8 mouse cellular contexts compared by ENCODE assay signal in the genomic region with DNA sequence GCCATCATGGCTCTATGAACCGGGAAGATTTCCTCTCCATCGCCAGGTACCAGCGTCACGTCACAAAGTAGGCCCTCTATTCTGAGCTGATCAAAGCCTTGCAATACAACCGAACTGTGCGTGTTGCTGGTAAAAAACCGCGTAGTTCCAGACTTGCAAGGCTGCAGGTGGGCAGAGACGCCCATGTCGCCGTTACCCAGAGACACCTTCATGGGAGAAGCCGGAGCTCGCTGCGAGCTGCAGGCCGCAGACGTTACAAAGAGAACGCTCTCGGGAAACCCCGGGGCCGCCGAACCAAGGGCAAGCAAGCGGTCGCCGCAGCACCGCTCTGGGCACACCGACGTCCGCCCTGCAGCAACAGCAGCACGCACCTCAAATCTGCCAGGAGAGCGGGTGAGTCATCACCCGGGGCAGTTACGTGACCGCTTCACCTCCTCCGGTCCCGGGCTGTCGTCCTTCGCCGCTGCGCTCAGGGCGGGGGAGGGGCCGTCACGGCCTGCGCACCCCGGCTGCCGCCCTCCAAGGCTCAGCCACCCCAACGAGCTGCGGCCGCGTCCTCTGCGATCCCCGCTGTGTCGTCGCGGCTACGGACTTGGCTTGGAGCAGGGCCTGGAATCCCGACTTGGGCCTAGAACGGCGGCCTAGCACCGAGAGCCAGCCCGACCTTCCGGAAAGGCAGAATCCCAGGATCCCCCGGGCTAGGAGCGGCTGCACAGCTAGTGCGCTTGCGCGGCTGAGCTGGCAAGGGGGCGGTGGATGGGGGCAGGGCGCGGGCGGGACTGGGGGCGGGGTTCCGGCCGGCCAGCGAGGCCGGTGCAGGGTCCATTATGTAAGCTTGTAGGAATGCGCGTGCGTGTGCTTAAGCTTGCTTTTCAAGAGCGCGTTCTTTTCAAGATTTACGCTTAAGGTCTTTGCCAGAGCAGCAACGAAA. TPM values are rescaled to one million over a fixed set of nuclear protein-coding genes. Genes with fewer than 3 reads are reported as not detected.
DNase-seq lines count a peak whose midpoint lies in the region; ATAC-seq and TF ChIP-seq lines count a peak whose summit lies in the region.

Gm26566 (plus strand) TSS at position 15 of the 931 bp plus-strand sequence.
Klhl9 (minus strand) TSS at position 675 of the 931 bp plus-strand sequence.

- H3K36me3 ChIP-seq in hindbrain, embryonic 10.5 days: peaks cover 40% of the 10 kb centered on the region
- H3K36me3 ChIP-seq in lung, postnatal 0 days (ENCODE audit: insufficient read depth, low read length): no peaks in the 10 kb centered on the region

- DNase-seq in MEL-GATA-1-ER (ENCODE audit: extremely low read depth, low read depth): peak; percentile 82
- DNase-seq in cerebellum, adult 8-10 months: peak; percentile 92
- peak; percentile 94 for DNase-seq in forelimb bud, embryonic 11.5 days (ENCODE audit: low read depth, low spot score)
- DNase-seq in hindbrain, embryonic 10.5 days (ENCODE audit: low spot score): peak; percentile 96
- peak; percentile 90 for DNase-seq in layer of hippocampus, adult 9-11 months
- DNase-seq in lung, postnatal 0 days (ENCODE audit: low spot score): peak; percentile 98
- peak; percentile 83 for DNase-seq in ovary, postnatal 14 days (ENCODE audit: low spot score)
- peak; percentile 90 for DNase-seq in thymus, postnatal 14 days

- no peaks in the 10 kb centered on the region for H3K9me3 ChIP-seq in hindbrain, embryonic 10.5 days
- no peaks in the 10 kb centered on the region for H3K9me3 ChIP-seq in lung, postnatal 0 days (ENCODE audit: low read length)

- peak within 1 kb of the TSS; percentile 99 for H3K27ac ChIP-seq in hindbrain, embryonic 10.5 days
- H3K27ac ChIP-seq in lung, postnatal 0 days (ENCODE audit: low read length): peak within 1 kb of the TSS; percentile 99

- peak within 1 kb of the TSS; percentile 90 for H3K9ac ChIP-seq in lung, postnatal 0 days (replicated peaks; ENCODE audit: low read depth)

- no peak for TF ChIP-seq EP300 in lung, postnatal 0 days (IDR thresholded peaks at IDR 0.05)

- peaks cover 37% of the 10 kb centered on the region for H3K4me1 ChIP-seq in hindbrain, embryonic 10.5 days (replicated peaks)
- peaks cover 23% of the 10 kb centered on the region; the same call in 1 of the 2 replicates for H3K4me1 ChIP-seq in lung, postnatal 0 days (ENCODE audit: insufficient read depth, low read depth, low read length)

- peak within 1 kb of the TSS; percentile 69 for H3K4me2 ChIP-seq in lung, postnatal 0 days (replicated peaks; ENCODE audit: low read depth, low read length)

- no peaks in the 10 kb centered on the region for H3K27me3 ChIP-seq in hindbrain, embryonic 10.5 days (ENCODE audit: insufficient read depth, poor library complexity, severe bottlenecking)
- H3K27me3 ChIP-seq in lung, postnatal 0 days (replicated peaks; ENCODE audit: insufficient read depth, low read length): no peaks in the 10 kb centered on the region

- no peak for TF ChIP-seq CTCF in lung, postnatal 0 days (IDR thresholded peaks at IDR 0.05)

- WGBS in hindbrain, embryonic 10.5 days: under 1% methylated on average over 82 of the region's 82 CpGs
- 2% methylated on average over 79 of the region's 82 CpGs for WGBS in lung, postnatal 0 days

- peak; percentile 97 for ATAC-seq in lung, postnatal 0 days

- peak within 1 kb of the TSS; percentile 95 for H3K4me3 ChIP-seq in hindbrain, embryonic 10.5 days
- H3K4me3 ChIP-seq in lung, postnatal 0 days (ENCODE audit: low read depth, low read length): peak within 1 kb of the TSS; percentile 88

RNA-seq across cellular contexts. Expression of gene Gm26566, which starts in this region (rescaled TPM):
- polyA plus RNA-seq in hindbrain, embryonic 10.5 days (2016; fragmentation: Nextera tagmentation; extraction: Ambion mirVana): 0.68 and 1.3 TPM in 2 replicates
- 0.19 TPM in 1 of 2 replicates, not detected in the other for polyA plus RNA-seq in lung, postnatal 0 days (2015; fragmentation: Nextera tagmentation; extraction: Ambion mirVana)

RNA-seq across cellular contexts. Expression of gene Klhl9, which starts in this region (rescaled TPM):
- 74.4 and 90.5 TPM in 2 replicates for polyA plus RNA-seq in hindbrain, embryonic 10.5 days (2016; fragmentation: Nextera tagmentation; extraction: Ambion mirVana)
- 54.1 and 59.7 TPM in 2 replicates for polyA plus RNA-seq in lung, postnatal 0 days (2015; fragmentation: Nextera tagmentation; extraction: Ambion mirVana)

Comparison
In these comparisons a context has a peak if more than half of its experiments do, and no peak if none do; other contexts are left out.
1. Peak in every context shown above with its lines: DNase-seq, ATAC-seq, H3K4me3 ChIP-seq and H3K27ac ChIP-seq.